Mouse (Mus musculus): ENCODE measurements around the gene Olfr782.
"Not testable (repeated sequence)": the region's sequence is repeated elsewhere in the genome, so short reads cannot be mapped to it uniquely, and the experiment has no call there.

Gene Olfr782

GRCm38 (mm10) chr10:129348550-129348949, at the start of gene Olfr782:
Olfr782 (plus strand) TSS chr10:129348850.
- DNase-seq: no peak

- DNase-seq: not testable (repeated sequence)
Measured at GRCm38 (mm10) chr10:129312973-129313372, 35.7 kb upstream of the Olfr782 start.

GRCm38 (mm10) chr10:129313521-129313920, 35.1 kb upstream of the Olfr782 start:
- not testable (repeated sequence) for DNase-seq

- no peak for DNase-seq
Measured at GRCm38 (mm10) chr10:129317817-129318216, 30.8 kb upstream of the Olfr782 start, which contains the start of gene Olfr780. Olfr780 (plus strand) TSS chr10:129318117.

GRCm38 (mm10) chr10:129328554-129328953, 20.1 kb upstream of the Olfr782 start, which contains the start of gene Olfr781:
Olfr781 (plus strand) TSS chr10:129328854.
- no peak for DNase-seq

- not testable (repeated sequence) for DNase-seq
Measured at GRCm38 (mm10) chr10:129352475-129352874, 3.8 kb downstream of the Olfr782 start.

- DNase-seq: not testable (repeated sequence)
Measured at GRCm38 (mm10) chr10:129356496-129356895, 7.8 kb downstream of the Olfr782 start.

- DNase-seq: no peak
Measured at GRCm38 (mm10) chr10:129357307-129357706, 8.7 kb downstream of the Olfr782 start.

GRCm38 (mm10) chr10:129374051-129374450, 25.4 kb downstream of the Olfr782 start:
- DNase-seq: not testable (repeated sequence)

- no peak for DNase-seq
Measured at GRCm38 (mm10) chr10:129383783-129384182, 35.1 kb downstream of the Olfr782 start, which contains the start of gene Olfr784. Olfr784 (plus strand) TSS chr10:129384083.

- DNase-seq: no peak
Measured at GRCm38 (mm10) chr10:129400892-129401291, 52.2 kb downstream of the Olfr782 start.
